Mouse (Mus musculus) mouse embryonic stem cell (cell line): ENCODE measurements at regions not wholly inside any gene's neighbourhood (a gene's known extent, or its start where the extent isn't known, plus 50 kb on each side); places are given as distances from the start of the nearest gene placed in this dataset.
"Not testable (repeated sequence)": the region's sequence is repeated elsewhere in the genome, so short reads cannot be mapped to it uniquely, and the experiment has no call there.

Experiments used
- in situ Hi-C, 2 experiments: fragments of 300-500 bp; cut with MboI; formaldehyde crosslinking; loops; 1 replicate in 1 of 2; 3 replicates in 1 of 2; pipeline ENCODE4 v1.14.3; 2019 to 2020; ENCODE audit warnings: low sequenced_read_pairs in 2 of 2, low pct_unique_long_range_greater_than_20kb in 1 of 2, mixed read lengths in 1 of 2; ENCODE audit not compliant: unreplicated experiment in 1 of 2

DNA sequence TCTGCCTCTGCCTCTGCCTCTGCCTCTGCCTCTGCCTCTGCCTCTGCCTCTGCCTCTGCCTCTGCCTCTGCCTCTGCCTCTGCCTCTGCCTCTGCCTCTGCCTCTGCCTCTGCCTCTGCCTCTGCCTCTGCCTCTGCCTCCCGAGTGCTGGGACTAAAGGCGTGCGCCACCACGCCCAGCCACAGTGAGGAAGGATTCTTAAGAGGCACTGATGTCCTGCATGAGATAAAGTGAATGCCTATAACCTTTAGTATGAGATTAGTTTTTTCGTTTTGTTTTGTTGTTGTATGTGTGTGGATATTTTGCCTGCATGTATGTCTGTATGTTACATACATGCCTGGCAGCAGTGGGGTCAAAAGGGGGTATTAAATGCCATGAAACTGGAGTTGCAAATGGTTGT, 63.2 kb downstream of the Hlx start:
- in situ Hi-C loops: not testable (repeated sequence)

DNA sequence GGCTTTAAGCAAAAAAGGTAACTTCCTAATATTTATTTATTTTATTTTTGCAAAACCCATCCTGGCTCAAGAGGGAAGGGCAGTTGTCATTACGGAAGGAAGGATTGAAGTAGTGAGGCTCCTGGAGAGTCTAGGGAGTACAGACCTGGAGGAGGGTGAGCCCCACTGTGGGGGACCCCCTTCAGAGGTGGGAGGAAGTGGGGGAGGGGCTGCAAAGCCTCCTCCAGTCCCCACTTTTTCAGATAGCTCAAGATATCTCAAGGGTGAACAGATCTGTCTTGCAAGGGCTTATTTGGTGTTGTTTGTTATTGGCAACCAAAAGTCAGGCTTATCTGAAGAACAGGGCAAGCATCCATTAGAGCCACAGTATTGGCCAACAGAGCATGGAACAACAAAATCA, 64.0 kb downstream of the Hlx start:
- in situ Hi-C loops: no loop called here

DNA sequence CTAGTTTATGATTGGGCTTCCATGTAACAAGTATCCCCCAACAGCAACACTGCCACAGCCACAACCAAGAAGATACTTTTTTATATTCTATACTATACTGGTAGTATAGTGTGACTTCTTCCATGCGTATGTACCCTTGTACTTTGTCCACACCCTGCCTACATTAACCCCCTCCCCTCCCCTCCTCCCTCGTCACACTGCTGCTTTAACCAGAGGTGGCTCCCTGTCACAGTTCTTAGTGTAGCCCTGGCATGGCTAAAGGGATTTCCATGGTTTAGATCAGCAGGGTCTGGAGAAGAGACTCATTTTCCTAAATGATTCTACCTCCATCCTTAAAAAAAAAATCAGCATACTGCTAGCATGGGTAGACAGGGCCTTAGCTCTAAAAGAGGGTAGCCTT, 64.4 kb downstream of the Hlx start:
- in situ Hi-C loops: no loop called here

DNA sequence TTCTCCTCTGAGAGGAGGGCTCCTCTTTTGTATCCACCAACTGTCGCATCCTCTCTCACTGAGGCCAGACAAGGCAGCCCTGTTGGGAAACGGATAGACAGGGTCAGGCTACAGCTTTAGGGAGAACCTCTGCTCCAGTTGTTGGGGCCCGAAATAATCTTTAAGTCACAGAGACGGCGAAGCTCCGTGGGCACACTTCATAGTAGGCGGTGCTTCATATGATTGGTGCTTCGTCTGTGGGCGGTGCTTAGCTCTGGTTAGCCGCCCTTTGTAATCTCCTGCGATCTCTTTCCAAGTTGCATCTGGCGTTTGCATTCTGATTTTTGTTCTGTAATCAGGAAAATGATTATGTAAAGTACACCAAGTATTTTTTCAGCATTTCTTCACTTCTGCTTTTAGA, 67.2 kb downstream of the Hlx start:
- in situ Hi-C loops: no loop called here

DNA sequence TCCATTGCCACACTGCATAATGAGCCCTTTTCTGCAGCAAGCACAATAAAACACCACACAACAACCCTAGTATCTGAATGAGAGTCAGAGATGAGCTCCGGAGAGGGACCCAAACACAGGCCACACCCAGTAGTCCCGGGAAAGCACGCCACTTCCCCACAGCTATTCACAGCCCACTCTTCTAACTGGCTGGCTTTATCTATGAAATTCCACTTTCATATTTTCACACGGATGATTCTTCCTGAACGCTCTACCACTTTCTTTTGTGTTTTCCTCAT, 68.4 kb downstream of the Hlx start:
- in situ Hi-C loops: no loop called here

DNA sequence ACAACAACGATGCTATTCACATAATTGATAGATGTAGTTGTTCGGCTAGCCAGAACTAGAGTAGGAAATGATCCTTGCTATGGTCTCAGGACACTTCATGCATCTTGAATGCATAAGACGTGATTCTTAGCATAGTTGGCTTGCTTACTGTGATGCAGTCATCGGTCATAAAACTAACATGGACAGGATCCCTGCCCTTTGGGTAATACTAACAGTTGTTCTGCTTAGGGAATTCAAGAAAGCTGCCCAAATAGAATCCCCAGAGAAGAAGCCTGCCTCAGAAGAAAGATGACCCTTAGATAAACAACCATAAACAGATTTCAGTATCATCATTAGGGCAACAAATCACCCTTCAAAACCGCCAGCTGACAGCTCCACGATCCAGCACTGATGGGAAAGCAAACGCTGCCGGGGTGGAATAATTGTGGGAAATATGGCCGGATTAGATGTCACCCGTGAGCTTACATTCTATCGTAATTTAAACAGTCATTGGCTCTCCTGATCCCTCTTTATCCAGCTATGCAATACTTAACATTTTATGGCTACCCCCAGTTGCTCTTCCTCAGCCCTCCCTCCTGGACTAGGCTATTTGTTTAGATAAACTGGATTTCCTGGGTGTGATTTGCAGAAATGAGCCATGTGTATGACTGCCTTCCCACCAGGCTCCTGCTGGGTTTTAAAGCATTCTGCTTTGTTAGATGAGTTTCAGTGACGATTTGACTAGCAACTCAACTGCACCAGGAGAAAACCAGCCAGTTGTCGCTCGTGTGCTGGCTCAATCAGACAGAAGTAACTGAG, 68.9 kb downstream of the Hlx start:
- in situ Hi-C loops: no loop called here

DNA sequence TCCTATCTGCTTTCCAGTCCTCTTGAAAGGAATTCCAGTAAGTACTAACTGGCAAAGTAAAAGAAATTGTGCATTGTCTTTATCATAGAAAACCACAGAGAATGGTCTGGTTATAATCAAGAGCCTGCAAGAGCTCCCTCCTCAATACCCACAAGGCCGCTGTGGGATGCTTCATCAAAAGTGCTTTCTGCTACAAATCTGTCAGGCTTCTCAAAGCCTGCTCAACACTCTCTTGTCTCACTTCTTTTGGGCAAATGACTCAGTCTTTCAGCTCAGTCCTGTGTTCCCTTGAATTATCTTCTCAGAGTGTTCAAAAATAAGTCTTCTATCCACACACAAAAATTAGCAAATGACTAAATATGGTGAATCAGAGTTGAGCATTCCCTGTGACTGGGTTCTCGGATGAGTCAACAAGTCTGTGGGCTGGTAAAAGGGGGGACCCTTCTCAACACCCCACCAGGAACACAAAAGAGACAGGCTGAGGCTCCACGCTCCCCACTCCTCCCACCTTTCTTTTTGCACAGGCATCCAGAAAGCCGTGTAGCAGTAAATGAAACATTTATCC, 81.8 kb downstream of the Hlx start:
- in situ Hi-C loops: no loop called here

DNA sequence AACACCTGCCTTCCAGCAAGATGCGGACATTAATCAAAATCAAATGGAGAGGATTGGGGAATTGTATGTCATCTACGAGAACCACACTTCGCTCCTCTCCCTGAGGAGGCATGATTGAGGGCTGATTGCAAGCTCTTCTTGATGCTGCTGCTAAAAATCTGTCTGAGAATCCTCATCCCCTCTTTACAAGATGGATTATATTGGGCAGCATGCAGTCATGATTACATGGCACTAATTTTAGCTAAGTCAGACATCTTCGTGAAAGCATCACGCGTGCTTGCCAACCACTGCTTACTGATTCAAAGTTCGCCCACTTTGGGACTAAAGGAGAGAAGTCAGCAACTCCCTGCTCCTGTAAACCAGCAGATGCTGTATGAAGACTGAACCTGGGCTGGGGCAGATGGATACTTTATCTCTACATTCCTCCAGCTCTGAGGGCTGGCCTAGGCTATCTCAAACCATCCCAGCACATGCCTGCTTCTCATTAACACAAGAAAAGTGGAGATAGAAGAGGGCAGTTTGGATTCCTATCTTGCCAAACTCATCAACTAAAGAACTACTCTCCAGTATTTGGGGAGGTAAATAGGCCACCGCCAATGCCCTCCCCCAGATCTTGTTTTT, 84.4 kb downstream of the Hlx start:
- in situ Hi-C loops: no loop called here

DNA sequence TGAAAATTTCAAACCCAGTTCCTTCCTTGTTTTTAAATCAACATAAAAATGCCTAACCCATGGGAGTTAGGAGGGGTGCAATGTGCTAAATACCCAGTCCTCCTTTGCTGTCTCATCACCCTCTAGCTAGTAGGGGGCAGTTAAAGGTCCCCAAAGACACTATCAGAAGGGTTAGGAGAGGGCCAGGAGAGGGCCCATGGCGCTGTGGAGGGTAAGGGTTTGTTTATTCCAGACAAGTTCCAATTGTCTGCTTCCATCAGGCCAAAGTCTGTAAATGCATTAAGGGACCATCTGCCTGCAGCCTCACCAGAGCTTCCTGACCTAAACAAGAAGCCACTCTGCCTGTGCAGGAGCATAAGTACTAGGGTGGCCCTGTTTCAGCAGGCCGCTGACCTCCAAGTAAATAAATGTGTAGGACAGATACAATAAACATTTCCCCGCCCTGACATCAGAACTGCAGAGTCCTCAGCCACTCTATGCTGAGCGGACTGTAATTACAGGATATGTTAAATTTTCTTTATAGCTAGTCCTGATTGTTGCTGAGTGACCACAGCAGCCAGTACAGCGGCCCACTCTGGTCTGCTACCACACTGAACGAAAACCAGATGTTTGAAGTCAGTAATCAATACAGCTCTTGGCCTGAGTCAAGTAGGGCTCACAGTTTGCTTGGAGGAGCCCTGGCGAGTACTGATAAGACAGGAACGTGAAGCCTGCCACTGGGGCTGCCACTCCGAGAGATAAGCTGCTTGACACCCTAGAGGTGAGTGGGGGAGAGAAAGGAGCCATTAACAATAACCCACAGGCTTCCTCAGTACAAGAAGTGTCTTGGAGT, 87.4 kb downstream of the Hlx start:
- in situ Hi-C loops: no loop called here

DNA sequence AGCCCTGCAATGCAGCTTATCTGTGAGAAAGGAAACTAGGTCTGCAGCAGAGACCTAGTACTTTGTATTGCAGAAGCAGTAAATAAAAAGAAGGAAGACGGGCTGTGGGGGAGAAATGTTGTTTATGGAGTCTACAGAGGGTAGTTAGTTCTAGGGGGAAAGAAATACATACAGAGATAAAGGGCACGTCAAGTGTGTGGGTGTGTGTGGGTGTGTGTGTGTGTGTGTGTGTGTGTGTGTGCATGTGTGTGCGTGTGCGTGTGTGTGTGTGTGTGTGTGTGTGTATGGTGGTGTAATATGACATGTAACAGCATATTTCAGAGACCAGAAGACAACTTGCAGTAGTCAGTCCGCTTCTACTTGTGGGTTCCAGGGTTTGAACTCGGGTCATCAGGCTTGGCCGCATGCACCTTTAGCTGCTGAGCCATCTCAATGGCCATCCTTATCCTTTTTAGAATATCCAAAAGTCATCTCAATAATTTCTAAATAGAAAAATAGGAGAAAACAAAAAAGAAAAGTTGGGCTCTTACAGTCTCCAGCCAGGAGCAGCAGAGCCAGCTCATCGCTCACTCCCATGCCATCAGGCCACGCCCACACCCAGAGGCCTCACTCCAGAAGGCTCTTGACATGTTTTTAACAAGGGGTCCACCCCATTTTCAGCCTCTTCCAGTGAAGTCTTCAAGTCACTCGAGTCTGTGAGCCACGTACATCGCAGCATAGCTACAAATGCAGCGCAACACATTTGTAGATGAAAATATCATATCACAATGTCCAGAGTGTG, 101.5 kb downstream of the Hlx start:
- in situ Hi-C loops: no loop called here

DNA sequence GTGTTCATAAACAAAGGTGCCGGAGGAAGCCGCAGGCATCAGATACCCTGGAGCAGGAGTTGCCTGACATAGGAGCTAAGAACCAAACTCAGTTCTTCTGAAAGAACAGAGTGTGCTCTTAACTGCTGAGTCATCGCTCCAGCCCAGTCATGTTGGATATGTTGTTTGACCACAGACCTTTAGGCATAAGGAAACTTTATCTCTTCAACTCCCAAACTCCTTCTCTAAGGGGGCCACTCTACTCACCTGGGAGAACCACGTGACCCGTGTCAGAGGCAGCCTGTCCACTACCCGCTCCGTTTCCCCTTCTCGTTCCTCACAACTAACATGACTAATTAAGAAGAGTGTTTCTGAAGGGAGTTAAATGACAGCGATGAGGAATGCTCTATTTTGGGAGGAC, 103.2 kb downstream of the Hlx start:
- in situ Hi-C loops: no loop called here

DNA sequence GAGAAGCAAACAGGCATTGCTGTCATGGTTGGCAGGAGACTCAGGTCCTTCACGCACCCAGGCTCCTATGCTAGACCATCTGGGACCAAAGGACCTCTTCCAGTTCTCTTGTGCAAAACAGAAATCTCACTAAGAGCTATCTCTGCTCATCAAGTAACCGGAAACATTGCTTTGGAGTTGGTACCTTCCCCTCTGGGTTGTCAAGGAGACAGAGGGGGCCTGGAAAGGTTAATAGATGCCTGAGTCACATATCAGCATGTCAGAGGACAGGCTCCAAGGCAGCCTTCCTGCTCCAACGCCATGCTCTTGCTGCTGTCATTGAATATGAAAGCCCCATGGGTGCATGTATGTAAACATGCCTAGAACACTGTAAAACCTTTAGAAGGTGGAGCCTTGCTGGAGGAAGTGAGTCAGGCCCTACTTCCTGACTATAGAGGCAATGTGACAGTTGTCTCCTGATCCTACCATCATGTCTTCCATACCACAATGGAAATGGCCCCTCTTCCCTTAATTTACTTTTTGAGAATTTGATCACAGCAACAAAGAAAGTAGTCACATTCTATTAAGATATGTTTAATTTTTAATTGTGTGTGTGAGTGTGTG, 103.8 kb downstream of the Hlx start:
- in situ Hi-C loops: no loop called here

DNA sequence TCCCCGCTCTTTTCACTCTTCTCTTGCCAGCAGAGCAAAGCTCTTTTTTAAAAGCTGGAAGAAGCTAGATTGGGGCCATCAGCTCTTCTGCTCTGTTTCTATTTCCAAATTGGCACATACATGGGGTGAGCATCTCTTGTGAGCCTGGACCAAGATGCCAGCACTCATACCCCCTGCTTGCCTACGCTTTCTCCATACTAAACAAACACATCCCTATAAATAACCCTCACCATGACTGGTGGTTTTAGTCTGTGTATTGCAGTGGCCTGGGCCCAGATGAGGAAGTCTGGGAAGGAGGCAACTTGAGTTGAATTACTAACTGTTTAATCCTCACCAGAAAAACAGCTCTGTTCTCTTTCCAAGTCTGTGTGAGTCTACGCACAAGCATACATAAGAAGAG, 110.0 kb downstream of the Hlx start:
- in situ Hi-C loops: no loop called here

DNA sequence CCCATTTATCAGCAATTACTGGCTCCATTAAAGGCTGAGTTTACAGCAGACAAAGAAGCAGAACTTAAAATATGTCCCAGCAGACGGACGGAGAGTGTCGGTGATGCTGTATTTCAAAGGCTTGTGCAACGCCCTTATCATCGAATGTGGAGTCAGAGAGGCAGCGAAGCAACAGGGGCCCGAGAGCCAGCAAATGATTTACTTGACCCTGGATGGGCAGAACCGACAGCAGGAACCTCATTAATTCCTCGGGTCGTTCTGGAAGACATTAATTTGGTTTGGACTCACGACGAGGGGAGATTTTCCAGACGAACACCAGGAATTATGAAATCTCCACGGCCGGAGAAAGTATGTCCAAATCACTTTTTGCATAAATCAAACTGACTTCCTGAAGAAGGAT, 110.5 kb downstream of the Hlx start:
- in situ Hi-C loops: no loop called here

DNA sequence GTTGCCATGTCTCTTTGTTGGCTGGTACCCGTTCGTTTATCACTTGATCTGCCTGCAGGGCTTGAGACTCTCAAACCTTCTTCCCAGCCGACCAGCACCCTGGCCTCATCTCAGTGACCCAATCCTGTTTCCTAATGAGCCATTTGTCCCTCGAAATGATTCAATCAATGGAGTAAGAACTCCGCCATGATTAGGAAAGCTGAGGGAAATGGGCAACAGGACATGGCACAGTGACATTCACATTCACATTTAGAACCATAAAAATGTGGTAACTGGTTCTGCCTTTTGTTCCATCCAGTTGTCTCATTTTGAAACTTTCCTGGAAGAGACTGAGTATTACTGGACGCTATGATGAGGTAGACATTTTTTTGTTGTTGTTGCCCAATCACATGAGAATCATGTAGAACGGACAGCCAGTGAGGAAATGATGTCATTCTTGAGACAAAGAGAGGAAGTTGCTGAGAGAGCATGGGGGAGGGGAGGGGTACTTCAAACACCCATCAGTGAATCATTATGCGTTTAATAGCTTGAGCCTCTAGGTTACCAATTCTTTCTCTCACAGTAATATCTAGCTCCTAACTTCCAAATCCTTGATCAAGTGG, 114.5 kb downstream of the Hlx start:
- in situ Hi-C loops: no loop called here

DNA sequence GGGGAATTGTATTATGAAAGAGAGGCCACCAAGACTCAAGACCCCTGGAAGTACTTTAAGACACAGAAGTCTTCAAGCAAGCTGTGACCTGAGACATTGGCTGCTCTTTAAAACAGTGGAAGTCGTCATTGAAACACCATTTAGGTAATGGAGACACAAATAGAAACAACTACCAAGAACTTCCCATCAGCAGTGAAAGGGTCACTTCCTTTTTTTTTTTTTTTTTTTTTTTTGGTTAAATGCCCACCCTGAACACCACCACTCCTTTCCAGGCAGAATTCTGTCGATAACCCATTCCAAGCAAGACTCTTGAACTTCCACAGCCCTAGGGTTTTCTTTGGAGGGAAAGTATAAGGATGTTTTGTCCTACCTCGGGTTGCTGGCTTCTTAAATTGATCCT, 116.4 kb downstream of the Hlx start:
- in situ Hi-C loops: no loop called here

DNA sequence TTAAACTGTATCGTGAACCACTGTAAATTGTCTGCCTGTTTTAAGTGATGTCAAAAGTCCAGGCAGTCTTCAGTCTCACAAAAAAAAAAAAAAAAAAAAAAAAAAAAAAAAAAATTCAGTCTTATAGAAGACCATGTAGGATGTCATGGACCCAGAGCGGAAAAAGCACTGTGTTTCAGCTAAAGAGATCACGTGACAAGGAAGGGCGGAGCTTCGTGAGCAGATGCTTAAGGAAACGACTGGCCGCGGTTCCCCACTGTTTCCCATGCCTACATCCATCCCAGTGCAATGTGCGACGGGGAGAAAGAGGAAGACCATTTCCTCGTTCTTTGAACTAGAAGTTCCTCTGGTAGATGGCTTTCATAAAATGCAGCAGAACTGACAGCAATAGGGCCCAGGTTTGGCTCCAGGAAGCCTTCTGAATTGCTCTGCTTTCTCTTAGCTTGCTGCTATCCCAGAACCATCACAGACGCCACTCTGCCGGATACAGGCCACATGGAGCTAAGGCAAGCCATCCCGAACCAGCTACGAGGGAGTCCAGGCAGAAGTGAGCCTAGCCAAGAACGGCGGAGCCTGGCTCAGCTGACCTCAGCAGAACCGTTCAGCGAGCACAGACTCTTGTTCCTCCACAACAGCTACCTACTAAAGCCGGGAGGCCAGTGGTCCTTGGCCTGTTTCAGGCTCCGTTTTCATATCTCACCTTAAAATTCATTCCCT, 117.6 kb downstream of the Hlx start:
- in situ Hi-C loops: no loop called here
